Mouse (Mus musculus) liver, embryonic 14.5 days (tissue): ENCODE data around the gene Ptpn12.
A peak's percentile ranks its signal among the peaks of the same experiment; 100 is the strongest.

Experiments
- CTCF ChIP-seq: IDR thresholded peaks from 2 replicates; pipeline ENCODE4 v1.5.1; 2016; ENCODE audit warnings: antibody characterized with exemption, low read depth, control low read depth
- EP300 ChIP-seq: IDR thresholded peaks from 2 replicates; pipeline ENCODE4 v1.6.1; 2016; ENCODE audit warnings: antibody characterized with exemption, low read depth

- TF ChIP-seq CTCF: peak; percentile 27; the same call in 1 of the 2 replicates
- TF ChIP-seq EP300: peak; percentile 39
Measured at GRCm38 (mm10) chr5:20941205-20941604, 114.5 kb downstream of the Ptpn12 start.
